Mouse (Mus musculus) spleen, adult 2 months (tissue): ENCODE measurements around the gene Srr. TPM values are rescaled to one million over a fixed set of nuclear protein-coding genes. Genes with fewer than 3 reads are reported as not detected.

Experiments
- DNase-seq, 2 experiments: peaks; one replicate each; pipeline versions ENCODE4 v3.0.0 to v3.0.0-alpha.2; 2012 to 2021; ENCODE audit warnings: low spot score in 2 of 2, low read depth in 1 of 2
- H3K27ac ChIP-seq: fragments of 200-500 bp; 2 replicates; pipeline ENCODE4 v1.5.1; 2012; ENCODE audit warnings: low read length, inconsistent platforms; ENCODE audit not compliant: insufficient read depth
- H3K27me3 ChIP-seq: fragments of 200-500 bp; 2 replicates; pipeline ENCODE4 v1.6.1; 2012; ENCODE audit warnings: mild to moderate bottlenecking, moderate library complexity, low read length, inconsistent platforms; ENCODE audit not compliant: control insufficient read depth, insufficient read depth
- H3K36me3 ChIP-seq: fragments of 200-500 bp; 2 replicates; pipeline ENCODE4 v1.6.1; 2012; ENCODE audit warnings: mild to moderate bottlenecking, low read length, inconsistent platforms; ENCODE audit not compliant: control insufficient read depth, insufficient read depth
- H3K4me1 ChIP-seq: fragments of 200-500 bp; 2 replicates; pipeline ENCODE4 v1.6.1; 2011; ENCODE audit warnings: inconsistent platforms; ENCODE audit not compliant: control insufficient read depth, insufficient read depth, insufficient read length
- H3K4me3 ChIP-seq: fragments of 200-500 bp; 2 replicates; pipeline ENCODE4 v1.5.1; 2011; ENCODE audit warnings: mild to moderate bottlenecking, inconsistent platforms; ENCODE audit not compliant: insufficient read depth, insufficient read length; ENCODE audit errors: extremely low read depth
- CTCF ChIP-seq: fragments of 200-500 bp; IDR thresholded peaks from 2 replicates; pipeline ENCODE4 v1.5.1; 2011; ENCODE audit warnings: mild to moderate bottlenecking, inconsistent platforms; ENCODE audit not compliant: insufficient read depth, insufficient read length, insufficient replicate concordance; ENCODE audit errors: extremely low read depth
- POLR2A ChIP-seq: fragments of 200-500 bp; IDR thresholded peaks from 2 replicates; pipeline ENCODE4 v1.6.1; 2011; ENCODE audit warnings: low read depth, low read length, inconsistent platforms
- WGBS: fragments of 180-500 bp; shearing (Covaris S2); methylation state at CpG from one replicate; pipeline ENCODE4 v1.1.7; 2018; 5-methylcytosine and 5-hydroxymethylcytosine counted together
- polyA plus RNA-seq: library from polyadenylated mRNA; depleted of rRNA; stranded (reverse); fragments of >200 nt; gene quantifications from 2 replicates; pipeline ENCODE4 v1.2.3, GENCODE M21; 2012; rRNA removed

The Srr gene
- 3.0 and 3.3 TPM in 2 replicates for polyA plus RNA-seq

DNA sequence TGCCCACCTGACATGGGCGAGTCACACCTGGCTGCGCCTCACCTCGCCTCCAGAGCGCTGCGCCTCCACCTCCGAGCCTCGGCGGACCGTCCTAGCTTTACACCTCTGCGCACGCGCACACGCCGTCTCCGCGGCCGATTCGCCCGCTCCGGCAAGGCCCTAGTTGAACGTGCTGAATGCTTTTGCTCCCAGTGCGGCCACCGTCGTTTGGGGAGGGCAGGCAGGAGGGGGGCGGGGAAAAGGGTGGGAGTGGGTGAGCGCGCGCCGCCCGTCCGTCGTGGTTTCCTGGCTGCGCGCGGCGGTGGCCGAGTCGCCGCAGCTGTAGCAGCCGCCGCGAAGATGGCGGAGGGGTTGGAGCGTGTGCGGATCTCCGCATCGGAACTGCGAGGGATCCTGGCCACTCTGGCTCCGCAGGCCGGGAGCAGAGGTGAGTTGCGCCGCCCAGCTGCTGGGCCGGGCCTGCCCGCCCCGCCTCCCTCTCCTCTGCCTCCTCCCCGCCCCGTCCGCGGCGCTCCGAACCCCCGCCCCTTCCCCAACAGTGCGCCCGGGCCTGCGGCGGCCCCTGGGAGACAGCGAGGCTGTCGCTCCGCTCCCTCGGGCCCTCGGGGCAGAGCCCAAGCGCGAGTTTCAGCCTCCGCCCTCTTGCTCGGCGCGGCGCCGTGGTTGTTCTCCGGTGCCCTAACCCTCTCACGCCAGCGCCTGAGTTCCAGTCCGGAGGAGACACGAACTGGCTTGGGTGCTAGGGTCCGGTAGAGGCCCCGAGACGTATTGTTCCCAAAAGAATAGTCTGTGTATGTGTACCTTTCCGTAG lies at the start of gene Srr, which contains the start of gene Smg6:
TSS of gene Srr (minus strand) at position 372 of the 811 bp plus-strand sequence.
TSS of gene Smg6 (plus strand) at position 247 of the 811 bp plus-strand sequence.
- WGBS = under 1% methylated on average over 75 of the region's 88 CpGs
- Histone ChIP-seq H3K27me3 (no peaks in the 10 kb centered on the region), H3K36me3 (peaks cover 2% of the 10 kb centered on the region; the same call in 1 of the 2 replicates), H3K27ac (peak within 1 kb of the TSS; percentile 92), H3K4me1 (peaks cover 2% of the 10 kb centered on the region; the same call in 1 of the 2 replicates), H3K4me3 (peak within 1 kb of the TSS; percentile 75)
- DNase-seq = peak; percentile 90 to 94
- TF ChIP-seq CTCF = no peak
- peak; percentile 48 for TF ChIP-seq POLR2A

DNA sequence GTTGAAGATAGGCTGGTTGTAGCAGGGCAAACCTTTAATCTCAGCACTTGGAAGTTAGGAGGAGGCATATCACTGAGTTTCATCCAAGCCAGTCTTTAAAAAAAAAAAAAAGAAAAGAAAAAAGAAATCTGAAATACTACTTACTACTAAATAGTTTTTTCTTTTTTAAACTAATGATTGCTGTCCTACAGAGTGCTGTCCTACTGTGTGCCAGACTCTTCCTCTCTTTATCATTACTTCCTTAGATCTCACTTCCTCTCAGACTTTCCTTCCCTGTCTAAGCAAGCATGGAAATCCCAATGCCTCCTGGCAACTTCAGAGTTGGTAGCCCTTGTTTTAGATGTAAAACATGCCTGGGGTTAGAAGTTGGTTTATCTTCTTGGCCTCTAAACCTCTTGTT lies 48.9 kb upstream of the Srr start:
- peaks cover 2% of the 10 kb centered on the region; the same call in 1 of the 2 replicates for H3K4me1 ChIP-seq
- TF ChIP-seq CTCF = no peak
- TF ChIP-seq POLR2A = no peak

DNA sequence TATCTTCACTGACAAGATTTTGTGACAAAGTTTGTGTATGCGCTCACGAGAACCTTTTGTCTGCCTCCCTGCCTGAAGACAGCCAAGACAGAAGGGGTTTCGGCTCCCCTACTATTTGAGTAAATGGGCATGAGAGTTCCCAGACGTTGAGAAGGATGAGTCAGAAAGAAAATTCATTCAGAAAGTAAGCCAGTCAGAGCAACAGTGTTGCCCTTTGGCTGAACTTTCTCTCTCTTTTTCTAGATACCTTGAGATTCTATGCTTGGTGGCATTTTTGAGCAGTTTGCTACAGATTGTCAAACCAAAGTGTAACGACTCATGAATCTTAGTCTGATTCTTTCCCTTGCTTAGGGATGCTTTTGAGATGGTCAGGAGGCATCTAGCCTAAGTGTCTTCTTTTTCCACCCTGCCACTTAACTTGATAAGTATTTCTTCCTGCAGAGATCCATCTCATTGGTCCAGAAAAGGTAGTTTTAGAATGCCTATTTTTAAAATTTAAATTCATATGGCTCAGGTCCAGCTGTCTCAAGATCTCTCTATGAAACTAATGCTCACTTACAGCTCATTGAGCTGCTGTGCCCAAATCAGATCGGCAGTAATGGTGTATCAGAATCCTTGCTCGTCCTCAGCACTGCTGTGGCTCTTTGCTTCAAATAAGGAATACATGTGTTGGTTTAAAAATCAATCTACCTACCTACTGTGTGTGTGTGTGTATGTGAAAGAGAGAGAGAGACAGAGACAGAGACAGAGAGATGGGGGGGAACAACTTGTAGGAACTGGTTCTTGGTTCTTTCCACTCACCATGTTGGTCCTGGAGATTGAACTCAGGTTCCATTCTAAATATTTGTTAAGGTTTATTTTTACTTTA lies 47.8 kb upstream of the Srr start:
- Histone ChIP-seq H3K4me1 (peaks cover 2% of the 10 kb centered on the region; the same call in 1 of the 2 replicates), H3K27ac (no peak overlapping the region), H3K36me3 (peaks cover 1% of the 10 kb centered on the region; the same call in 1 of the 2 replicates), H3K4me3 (no peak overlapping the region), H3K27me3 (no peaks in the 10 kb centered on the region)
- WGBS = 78% methylated on average over 7 of the region's 7 CpGs
- no peak for DNase-seq
- TF ChIP-seq POLR2A (no peak), CTCF (no peak)

More for the DNA sequence above, 48.9 kb upstream of the Srr start:
- no peaks in the 10 kb centered on the region for H3K27me3 ChIP-seq
- DNase-seq = no peak
- H3K4me3 ChIP-seq = no peak overlapping the region
- peaks cover 1% of the 10 kb centered on the region; the same call in 1 of the 2 replicates for H3K36me3 ChIP-seq
- no peak overlapping the region for H3K27ac ChIP-seq

DNA sequence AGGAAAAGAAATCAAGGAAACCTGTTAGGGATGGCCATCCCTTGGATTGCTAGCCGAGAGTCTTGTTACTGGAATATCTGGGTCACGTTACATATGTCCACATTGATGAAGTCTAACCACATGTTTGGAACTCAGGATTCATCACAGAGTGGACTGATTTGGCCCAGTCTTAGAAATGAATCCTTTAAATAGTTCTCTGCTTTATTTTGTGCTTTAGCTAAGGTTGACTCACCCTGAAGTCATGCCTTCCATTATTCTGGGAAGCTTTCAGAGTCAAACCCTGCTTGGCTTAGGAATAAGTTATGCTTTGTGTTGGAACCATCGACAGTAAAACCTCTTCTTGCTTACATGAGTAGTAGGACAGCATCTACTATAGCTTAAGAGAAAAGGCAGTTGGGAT lies 39.8 kb upstream of the Srr start:
- Histone ChIP-seq H3K27ac (no peak overlapping the region), H3K4me3 (no peak overlapping the region), H3K27me3 (no peaks in the 10 kb centered on the region), H3K4me1 (0 out of 2 replicates have a peak, but pooled peaks cover 2% of the 10 kb centered on the region), H3K36me3 (no peaks in the 10 kb centered on the region)
- TF ChIP-seq POLR2A (no peak), CTCF (no peak)
- WGBS = 96% methylated on average over 3 of the region's 3 CpGs
- no peak for DNase-seq

DNA sequence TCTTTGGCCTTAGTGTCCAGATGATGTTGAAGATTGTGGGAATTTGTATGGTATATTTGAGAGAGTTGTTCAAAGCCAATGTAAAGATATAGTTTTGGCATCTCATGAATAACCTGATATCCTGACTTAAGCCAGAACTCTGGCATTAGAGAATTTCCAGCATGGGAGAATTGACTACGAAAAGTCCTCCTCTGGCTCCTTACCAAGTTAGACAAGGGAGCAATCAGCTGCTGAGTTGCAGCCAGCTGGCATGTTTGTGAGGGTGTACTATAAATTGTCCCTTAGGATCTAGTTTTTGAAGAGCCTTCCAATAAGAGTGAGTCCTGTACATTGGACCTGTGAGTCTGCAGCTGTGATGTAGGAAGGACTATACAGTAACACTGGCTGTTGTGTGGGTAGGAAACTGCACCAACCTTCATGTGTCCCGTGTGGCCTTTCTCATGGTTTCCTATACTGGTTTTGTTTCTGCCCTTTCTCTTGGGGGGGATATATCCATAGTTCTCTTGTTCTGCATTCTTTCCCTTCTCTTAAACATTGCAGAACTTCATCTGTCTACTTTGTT lies 37.2 kb upstream of the Srr start:
- no peak overlapping the region for H3K4me3 ChIP-seq
- WGBS = 66% methylated on average over 2 of the region's 2 CpGs
- no peaks in the 10 kb centered on the region for H3K36me3 ChIP-seq
- no peak for TF ChIP-seq POLR2A
- no peak for TF ChIP-seq CTCF
- H3K27ac ChIP-seq = no peak overlapping the region
- no peak for DNase-seq
- H3K27me3 ChIP-seq = no peaks in the 10 kb centered on the region
- H3K4me1 ChIP-seq = peaks cover 6% of the 10 kb centered on the region; the same call in 1 of the 2 replicates

DNA sequence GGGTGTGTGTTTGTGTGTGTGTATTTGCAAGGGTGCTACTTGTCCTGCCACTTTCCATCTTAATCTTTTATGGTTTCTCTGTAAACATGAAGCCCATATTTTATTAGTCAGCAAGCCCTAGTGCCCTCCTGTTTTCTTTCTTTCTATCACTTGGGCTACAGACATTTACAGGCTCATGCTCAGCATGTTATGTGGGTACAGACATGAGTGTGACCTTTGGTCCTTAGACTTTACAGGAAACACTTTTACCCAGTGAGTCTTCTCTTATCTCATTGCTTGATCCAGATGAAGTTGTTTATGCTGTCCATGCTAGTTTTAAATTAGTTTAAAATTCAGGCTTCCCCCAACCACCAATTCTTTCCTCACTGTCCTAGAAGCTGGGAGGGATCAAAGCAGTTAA lies 36.2 kb upstream of the Srr start:
- H3K4me3 ChIP-seq = no peak overlapping the region
- peaks cover 6% of the 10 kb centered on the region; the same call in 1 of the 2 replicates for H3K4me1 ChIP-seq
- TF ChIP-seq CTCF = no peak
- no peaks in the 10 kb centered on the region for H3K36me3 ChIP-seq
- H3K27ac ChIP-seq = no peak overlapping the region
- no peaks in the 10 kb centered on the region for H3K27me3 ChIP-seq
- DNase-seq = no peak
